Mouse (Mus musculus) lung, postnatal 14 days (tissue): Measurements from ENCODE around the gene Zfp78.
"Not testable (repeated sequence)": the region's sequence is repeated elsewhere in the genome, so short reads cannot be mapped to it uniquely, and the experiment has no call there.

Experiments used
- DNase-seq: peaks from one replicate; pipeline ENCODE4 v3.0.0; 2021

Zfp78 gene

DNA sequence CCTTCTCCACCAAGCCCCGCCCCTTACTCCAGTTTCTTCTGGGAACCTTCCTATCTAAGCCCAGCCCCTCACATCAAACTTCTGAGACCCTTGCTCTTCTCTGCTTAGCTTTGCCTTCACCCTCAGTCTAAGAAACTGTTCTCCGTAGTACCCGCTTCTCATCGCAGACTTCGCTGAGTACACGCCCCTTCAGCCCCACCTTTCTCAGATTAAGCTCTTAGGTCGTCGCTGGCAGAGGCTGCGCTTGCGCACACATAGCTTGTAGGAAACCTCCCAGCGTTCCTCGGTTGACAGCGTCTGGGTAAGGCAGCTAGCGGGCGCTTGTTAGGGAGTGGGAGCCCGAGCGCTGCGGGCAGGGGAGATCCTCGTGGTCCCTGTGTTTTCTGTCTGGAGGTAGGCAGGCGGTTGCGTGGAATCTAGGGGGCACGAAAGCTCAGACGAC lies at the start of gene Zfp78:
Zfp78 (plus strand) TSS at position 234 of the 442 bp plus-strand sequence.
- DNase-seq: no peak

DNA sequence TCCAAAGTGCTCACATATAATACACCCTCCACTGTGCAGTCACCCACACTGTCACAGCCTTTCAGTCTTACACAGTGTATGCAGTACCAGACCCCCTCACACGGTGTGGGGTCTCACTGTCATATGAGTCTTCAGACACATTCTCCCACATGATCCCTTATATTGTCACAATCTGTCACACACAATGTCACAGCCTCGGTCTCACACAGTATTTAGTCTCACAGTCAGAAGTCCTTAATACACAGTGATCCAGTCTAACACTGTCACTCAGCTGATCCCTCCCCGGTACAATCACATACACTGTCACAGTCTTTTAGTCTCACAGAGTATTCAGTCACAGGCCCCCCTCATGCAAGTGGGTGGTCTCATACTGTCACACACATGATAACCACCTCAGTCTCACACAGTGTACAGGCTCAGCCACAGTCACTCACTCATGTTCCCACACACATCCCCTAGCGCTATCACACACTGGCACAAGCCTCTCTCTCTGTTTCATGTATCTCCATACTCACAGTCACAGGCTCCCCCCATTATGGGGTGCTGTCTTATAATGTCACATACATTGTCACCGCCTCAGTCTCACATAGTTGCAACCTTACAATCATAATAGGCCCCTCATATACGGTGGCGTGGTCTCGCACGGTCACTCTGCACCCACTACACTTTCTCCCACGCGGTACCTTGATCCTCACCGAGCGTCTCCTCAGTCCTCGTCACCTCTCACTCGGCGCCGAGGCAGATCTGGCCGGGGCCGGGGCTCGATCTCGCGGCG lies 32.4 kb upstream of the Zfp78 start:
- no peak for DNase-seq

DNA sequence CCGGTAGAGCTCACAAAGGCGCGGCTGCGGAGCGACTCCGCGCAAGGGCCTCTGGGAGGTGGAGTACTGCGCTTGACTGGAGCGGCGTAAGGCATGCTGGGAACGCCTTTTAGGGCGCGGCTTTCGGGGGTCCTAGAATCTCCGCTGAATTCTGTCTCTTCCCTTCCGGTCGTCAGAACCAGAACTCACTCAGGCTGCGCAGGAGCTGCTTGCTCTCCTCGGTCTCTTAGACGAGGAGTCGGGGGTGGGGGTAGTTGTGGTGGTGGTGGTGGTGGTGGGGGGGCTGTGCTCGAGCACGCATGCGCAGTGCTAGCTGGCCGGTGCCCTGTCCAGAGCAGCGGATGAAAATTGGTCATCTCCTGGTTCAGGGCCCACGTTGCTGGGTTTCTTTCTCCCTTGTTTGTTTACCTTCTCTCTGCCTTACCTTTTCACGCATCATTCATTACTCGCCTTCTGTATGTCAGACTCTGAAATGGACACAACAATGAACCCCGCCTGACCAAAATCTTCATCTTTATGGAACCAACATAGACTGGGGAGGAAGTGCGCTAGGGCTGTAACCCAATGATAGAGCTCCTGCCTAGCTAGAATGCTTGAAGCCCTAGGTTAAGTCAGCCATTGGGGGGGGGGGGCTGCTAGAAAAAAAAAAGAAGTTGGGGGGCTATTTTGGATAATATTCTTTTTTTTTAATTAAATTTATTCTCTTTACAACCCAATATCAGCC lies 31.7 kb upstream of the Zfp78 start, which contains the start of gene Zfp583:
Zfp583 (minus strand) TSS at position 53 of the 724 bp plus-strand sequence.
- DNase-seq: peak; percentile 80

DNA sequence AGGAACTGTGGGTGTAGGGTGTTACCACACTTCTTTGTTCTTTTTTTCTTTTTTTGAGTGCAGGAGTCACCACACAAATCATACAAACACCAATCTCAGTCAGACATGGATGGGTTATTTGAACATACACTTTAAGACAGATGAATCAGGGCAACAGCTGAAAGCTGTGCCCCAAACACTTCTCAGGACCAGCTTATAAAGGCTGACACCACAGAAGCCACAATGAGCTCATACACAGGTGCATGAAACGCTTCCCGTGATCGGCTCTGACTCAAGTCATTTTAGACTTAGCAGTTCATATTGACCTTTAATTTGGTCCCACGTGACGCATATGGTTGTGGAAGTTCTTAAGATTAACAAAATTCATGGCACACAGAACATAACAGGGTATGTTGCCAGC lies 23.2 kb upstream of the Zfp78 start:
- DNase-seq: no peak

DNA sequence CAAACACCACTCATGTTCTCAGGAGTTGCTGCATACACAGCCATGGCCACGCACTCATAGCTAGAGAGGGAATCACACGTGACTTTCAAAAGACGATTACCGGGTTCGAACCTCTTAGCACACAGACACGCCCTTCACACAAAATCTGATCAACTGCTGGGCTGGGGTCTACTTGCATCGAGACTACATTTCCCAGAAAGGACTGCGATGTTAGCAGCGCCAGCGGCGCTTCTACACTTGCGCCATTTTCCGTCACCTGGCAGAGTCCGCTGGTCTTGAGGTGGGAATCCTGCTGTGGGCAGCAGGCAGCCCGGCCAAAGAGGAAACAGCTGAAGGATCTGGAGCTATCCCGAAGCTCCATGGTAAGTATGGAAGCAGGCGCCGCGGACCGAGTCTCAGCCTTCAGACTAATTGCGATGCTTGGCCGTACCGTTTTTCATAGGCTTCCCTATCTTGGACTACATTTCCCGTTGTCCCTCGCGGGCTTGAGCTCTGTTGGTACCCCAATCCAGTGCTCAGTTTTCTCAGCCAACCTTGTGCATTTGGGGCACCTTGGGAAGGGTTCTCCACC lies 19.5 kb upstream of the Zfp78 start, which contains the start of gene Gm3854:
Gm3854 (plus strand) TSS at position 259 of the 571 bp plus-strand sequence.
- DNase-seq: peak; percentile 33

DNA sequence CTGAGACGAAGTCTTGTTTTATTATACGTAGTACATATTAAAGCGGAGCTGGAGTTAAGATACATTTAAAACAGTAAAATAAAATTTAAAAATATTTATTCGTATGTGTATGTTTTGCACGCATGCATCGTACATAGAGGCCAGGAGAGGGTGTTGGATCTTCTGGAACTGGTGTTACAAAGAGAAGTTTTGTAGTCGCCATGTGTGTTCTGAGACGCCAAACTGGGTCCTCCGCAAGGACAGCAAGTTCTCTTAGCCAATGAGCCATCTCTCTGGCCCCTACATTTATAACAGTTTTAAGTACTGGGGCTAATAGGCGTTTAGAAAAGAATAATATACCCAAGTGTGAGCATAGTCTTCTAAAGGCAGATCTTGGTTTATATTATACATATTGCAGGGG lies 19.0 kb upstream of the Zfp78 start:
- no peak for DNase-seq

DNA sequence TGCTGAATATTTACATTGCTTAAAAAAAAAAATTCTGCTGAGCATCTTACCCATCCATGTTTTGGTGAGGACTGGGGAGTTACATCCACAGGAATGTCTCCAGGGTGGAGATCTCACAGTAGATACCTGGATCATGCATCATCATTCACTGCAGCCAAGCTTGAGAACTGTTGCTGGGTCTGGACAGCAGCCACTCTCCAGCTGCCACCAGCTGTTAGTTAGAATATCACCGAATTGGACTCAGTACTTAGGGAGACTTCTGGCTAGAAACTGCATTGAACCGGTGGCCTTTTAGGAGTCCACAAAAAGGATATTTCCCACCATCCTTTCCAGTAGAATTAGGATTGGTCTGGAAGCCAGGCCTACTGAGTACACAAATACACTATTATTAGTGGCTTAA lies 5.0 kb upstream of the Zfp78 start:
- peak; percentile 23 for DNase-seq

DNA sequence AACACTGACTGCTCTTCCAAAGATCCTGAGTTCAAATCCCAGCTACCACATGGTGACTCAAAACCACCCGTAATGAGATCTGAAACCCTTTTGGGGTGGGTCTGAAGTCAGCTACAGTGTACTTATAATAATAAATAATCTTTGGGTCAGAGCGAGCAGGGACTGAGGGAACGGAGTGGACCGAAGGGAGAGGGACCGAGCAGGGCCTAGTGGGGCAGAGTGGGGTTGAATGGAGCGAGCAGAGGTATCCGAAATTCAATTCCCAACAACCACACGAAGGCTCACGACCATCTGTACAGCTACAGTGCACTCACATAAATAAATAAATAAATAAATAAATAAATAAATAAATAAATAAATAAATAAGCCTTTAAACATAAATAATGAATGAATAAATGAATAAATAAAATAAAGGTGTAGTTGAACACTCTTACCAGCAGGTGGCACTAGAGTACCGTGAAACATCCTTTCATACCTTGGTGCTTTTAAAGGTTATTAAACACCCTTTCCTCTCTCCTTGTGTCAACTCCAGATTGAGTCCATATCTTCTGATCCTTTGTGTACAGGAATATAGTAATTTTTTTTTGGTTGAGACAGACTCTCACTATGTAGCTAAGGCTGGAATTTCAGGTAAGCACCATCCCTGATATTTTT lies 4.0 kb upstream of the Zfp78 start:
- peak; percentile 39 for DNase-seq

DNA sequence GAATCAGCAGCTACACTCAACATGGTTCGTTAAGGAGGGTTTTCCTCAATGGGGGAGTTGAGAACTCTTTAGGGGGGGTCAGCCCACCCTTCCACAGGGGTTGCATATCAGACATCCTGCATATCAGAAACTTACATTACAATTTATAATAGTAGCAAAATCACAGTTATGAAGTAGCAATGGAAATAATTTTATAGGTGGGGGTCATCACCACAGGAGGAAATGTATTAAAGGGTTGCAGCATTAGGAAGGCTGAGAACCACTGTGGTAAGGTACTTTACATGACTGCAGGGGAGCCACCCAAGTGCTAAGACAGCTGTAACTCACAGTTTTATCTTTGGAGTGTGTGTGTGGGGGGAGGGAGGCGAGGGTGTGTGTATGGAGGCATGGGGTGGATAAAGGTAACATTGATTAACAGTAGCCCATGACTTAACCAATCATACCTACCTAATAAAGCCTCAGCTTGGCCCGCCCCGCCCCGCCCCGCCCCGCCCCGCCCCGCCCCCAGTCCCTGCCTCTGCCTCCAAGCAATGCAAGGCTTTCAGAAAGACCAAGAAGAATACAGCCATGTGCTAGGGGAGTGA lies 2.5 kb upstream of the Zfp78 start:
- DNase-seq: no peak

DNA sequence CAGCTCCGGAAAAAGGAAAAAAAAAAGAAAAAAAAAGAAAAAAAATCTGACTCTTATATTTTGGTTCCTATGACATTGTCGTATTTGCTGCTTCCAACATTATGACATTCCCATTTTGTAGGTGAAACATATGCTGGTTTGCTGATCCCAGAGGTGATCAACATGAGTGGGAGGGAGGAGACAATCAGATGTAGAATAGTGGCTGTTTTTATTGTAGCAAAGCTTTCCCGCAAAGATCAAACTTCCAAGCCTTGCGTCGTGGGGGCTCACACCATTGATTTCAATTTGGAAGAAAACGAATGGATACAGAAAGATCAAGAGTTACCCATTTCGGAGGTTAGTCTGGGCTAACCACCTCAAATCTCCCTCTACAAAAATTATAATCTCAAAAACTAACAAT lies 1.3 kb upstream of the Zfp78 start:
- DNase-seq: no peak

DNA sequence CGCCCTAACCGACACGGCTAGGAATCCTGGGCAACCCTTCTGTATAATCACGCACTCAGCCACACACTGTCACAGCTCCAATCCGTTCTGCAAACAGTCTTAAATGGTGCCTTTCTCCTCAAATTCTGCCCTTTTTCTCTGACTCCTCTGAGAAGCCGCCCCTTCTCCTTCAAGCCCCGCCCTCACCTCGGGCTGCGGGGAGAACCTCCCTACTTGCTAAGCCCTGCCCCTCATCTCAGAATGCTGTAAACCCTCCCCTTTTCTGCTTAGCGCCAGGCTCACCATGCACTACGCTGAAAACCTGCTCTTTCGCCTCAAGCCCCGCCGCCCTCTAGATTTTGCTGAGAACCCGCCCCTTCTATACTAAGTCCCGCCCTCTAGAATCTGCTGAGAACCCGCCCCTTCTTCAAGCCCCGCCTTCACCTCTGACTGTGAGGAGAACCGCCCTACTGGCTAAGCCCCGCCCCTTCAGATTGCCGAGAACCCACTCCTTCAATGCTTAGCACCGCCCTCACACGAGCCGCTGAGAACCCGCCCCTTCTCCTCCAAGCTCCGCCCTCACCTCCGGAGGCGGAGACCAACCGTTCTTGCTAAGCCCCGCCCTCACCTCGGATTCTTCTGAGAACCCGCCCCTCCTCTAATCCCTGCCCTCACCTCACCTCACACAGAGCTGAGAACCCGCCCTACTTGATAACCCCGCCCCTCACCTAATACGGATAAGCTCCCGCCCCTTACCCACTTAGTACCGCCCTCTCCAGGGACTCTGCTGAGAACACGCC lies 623 bp upstream of the Zfp78 start:
- peak; percentile 99 for DNase-seq

DNA sequence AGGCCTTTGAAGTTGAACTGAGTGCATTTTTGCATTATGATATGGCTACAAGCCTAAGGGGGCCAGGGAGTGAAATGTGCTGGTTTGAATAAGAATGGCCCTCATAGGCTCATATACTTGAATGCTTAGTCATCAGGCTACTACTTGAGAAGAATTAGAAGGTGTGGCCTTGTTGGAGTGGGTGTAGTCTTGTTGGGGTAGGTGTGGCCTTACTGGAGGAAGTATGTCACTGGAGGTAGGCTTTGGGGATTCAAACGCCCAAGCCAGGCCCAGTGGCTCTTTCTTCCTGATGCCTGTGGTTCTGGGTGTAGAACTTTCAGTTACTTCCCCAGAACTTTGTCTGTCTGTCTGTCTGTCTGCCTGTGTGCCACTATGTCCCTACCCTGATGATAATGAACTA lies 1.7 kb downstream of the Zfp78 start:
- DNase-seq: no peak

DNA sequence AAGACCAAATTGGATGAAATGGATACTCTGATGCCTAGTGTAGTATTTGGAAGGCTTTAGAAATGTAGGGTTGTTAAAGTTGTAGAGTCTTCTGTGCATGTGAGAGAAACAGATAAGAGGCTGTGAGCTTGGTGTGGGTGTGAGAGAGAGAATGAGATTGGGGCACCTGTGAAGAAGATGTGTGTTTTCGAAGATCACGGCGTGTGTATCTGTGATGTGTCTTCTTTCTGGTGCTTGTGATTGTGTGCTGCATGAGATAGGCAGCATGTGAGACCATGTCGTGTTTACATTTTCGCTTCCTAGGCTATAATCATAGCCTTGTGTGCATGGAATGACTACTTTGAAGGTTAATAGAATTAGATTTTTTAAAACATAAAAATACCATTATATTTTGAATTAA lies 4.1 kb downstream of the Zfp78 start:
- no peak for DNase-seq

DNA sequence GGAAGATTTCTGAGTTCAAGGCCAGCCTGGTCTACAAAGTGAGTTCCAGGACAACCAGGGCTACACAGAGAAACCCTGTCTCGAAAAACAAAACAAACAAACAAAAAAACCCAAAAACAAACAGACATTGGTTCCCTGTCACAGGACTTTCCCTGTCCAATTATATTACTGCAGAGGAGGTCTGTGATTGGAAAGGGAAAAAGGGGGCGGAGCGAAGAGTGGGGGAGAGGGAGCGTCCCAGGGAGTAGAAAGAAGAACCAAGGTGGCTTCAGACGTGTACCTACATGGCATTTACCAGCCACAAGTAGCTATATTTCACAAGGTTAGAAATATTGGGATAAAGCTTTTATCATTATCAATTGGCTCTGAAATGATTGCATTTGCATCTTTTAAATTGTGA lies 5.1 kb downstream of the Zfp78 start:
- DNase-seq: not testable (repeated sequence)

DNA sequence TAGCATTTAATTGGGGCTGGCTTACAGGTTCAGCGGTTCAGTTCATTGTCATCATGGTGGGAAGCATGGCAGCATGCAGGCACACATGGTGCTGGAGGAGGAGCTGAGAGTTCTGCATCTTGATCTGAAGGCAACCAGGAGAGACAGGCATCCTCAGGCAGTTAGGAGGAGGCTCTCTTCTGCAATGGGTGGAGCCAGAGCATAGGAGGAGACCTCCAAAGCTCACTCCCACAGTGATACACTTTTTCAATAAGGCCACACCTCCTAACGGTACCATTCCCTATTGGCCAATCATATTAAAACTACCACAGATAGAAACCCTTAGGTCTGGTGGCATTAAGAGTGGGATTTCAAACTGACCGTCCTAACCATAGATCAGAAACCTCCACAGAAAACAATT lies 6.4 kb downstream of the Zfp78 start:
- no peak for DNase-seq

DNA sequence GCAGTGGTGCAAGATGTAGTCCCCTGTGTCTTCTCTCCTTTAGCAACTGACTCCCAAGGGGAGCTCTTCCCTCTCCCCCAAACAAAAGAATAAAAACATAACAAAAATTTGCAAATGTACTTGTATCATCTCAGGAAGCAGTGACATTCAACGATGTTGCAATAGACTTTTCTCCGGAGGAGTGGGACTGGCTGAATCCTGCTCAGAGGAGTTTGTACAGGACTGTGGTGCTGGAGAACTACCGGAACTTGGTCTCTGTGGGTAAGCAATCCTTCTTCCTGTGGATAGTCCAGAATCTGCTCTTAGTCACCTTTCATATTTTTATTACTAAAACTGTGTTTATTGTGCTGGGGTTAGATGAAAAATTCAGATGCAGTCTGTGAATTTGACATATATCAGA lies 9.9 kb downstream of the Zfp78 start:
- DNase-seq: no peak

DNA sequence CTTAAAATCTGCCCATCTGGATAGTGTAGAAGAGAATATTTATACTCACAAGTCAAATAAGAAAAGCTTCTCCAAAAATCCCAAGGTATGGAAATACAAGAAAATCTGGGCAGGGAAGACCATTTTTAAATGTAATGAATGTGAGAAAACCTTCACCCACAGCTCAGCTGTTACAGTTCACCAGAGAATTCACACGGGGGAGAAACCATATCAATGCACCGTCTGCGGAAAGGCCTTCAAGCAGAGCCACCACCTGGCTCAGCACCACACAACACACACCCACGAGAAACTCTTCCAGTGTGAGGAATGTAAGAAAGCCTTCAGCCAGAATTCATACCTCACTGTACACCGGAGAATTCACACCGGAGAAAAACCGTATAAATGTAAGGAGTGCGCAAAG lies 15.4 kb downstream of the Zfp78 start:
- no peak for DNase-seq

DNA sequence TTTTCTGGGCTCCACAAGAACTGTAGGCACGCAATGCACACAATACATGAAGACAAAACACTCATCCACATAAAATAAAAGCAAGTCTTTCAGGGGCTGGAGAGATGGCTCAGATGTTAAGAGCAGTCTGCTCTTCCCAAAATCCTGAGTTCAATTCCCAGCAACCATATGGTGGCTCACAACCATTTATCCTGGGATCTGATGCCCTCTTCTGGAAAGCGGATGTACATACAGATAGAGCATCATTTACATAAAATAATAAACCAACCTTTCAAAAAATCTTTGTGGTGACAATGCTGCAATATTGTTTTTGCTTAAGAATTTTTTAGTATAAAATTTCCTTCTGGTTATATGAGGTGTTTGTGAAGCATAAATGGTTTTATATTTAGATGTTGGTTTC lies 18.4 kb downstream of the Zfp78 start:
- DNase-seq: no peak

DNA sequence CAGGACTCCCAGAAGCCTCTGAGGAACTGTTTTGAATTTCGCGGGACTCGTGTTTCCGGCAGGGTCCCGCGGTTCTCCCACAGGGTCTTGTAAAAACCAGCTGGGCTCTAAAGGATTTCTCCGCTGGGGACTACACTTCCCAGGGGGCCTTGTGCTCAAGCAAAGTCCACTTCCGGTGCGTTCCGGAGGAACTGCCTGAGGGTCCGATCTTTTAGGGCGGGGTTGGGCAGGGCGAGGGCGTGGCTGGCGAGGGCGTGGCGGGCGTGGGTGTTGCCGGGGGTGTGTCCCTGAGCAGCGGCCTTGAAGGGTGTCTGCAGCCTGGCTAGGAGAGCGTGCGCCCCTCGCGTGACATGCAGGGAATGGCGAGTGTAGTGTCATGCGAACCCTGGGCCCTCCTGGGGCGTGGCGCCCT lies 20.0 kb downstream of the Zfp78 start, which contains the start of gene Zfp28:
Zfp28 (plus strand) TSS at position 252 of the 412 bp plus-strand sequence.
- DNase-seq: peak; percentile 94

DNA sequence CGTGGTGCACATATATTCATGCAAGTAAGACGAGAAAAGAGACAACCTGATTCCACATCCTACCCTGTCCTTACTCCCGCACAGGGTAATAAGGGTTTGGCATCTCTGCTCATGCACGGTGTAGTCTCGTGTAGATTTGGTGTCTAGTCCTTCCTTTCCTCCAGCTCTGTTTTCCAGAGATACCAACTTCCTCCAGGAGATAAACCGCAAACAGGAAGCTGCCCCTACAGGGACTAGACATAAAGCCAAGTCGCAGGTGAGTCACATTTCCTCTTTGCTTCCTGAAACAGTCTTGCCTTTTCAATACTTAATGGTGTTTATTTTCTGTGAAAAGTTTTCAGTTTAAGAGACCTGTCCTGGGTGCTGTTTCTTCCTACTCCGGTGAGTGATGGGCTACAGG lies 20.9 kb downstream of the Zfp78 start:
- DNase-seq: no peak

DNA sequence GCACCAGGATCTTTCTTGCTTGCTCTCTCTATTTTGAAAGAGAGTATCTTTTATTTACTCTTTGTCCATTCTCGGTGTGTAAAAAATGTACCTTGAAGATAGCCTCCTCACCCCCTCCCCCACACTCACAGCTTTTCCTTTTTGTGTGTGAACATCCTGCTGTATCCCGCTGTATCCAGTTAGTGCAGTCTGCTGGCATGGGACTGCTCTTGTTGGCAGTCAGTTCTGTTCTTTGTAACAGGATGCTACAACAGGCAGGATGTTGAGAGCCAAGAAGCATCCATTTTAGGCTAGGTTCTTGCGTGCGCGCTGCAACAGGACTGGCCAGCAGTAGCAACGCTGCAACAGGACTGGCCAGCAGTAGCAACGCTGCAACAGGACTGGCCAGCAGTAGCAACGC lies 23.9 kb downstream of the Zfp78 start:
- DNase-seq: peak; percentile 21

DNA sequence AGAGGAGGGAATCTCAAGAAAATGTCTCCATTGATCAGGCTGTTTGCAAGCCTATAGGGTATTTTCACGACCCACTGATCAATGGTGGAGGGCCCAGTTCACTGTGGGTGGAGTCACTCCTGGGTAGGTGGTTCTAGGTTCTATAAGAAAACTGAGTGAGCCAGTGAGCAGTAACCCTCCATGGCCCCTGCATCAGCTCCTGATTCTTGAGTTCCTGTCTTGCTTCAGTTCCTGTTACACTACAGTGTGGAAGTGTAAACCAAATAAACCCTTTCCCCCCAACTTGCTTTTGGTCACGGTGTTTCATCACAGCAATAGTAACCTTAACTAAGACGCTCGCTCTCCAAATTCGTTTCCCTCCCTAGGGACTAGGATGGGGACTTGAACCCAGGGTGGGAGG lies 25.9 kb downstream of the Zfp78 start:
- DNase-seq: no peak
